Mouse (Mus musculus) spleen, postnatal 14 days (tissue): ENCODE results near the gene Clasp1.
"Not testable (repeated sequence)": the region's sequence is repeated elsewhere in the genome, so short reads cannot be mapped to it uniquely, and the experiment has no call there.

ENCODE experiments used
- DNase-seq, 2 experiments: peaks; one replicate each; pipeline ENCODE4 v3.0.0; 2021 to 2022; ENCODE audit warnings: low spot score in 2 of 2

The Clasp1 gene

GRCm38 (mm10) chr1:118581179-118581578 lies 192.3 kb downstream of the Clasp1 start:
- DNase-seq = no peak

GRCm38 (mm10) chr1:118589721-118590120 lies 200.9 kb downstream of the Clasp1 start:
- DNase-seq = no peak

GRCm38 (mm10) chr1:118592933-118593332 lies 204.1 kb downstream of the Clasp1 start:
- DNase-seq = no peak

GRCm38 (mm10) chr1:118595395-118595794 lies 206.5 kb downstream of the Clasp1 start:
- DNase-seq = no peak

GRCm38 (mm10) chr1:118597475-118598213 lies 208.8 kb downstream of the Clasp1 start:
- DNase-seq = no peak

GRCm38 (mm10) chr1:118598339-118598738 lies 209.5 kb downstream of the Clasp1 start:
- DNase-seq = no peak

- no peak for DNase-seq
Measured at GRCm38 (mm10) chr1:118613631-118614183, 224.8 kb downstream of the Clasp1 start.

GRCm38 (mm10) chr1:118621055-118621454 lies 232.2 kb downstream of the Clasp1 start:
- DNase-seq = not testable (repeated sequence)

GRCm38 (mm10) chr1:118622857-118623256 lies 234.0 kb downstream of the Clasp1 start:
- no peak for DNase-seq

GRCm38 (mm10) chr1:118625461-118625860 lies 236.6 kb downstream of the Clasp1 start:
- no peak for DNase-seq

- DNase-seq = no peak
Measured at GRCm38 (mm10) chr1:118625921-118626320, 237.1 kb downstream of the Clasp1 start.

- no peak for DNase-seq
Measured at GRCm38 (mm10) chr1:118626452-118626851, 237.6 kb downstream of the Clasp1 start.

- peak; percentile 37 to 52 for DNase-seq
Measured at GRCm38 (mm10) chr1:118627781-118628464, 239.1 kb downstream of the Clasp1 start, which contains the start of gene Tfcp2l1. Gene Tfcp2l1 (plus strand): TSS chr1:118627945.

- DNase-seq = no peak
Measured at GRCm38 (mm10) chr1:118633415-118633980, 244.6 kb downstream of the Clasp1 start.

GRCm38 (mm10) chr1:118642296-118642999 lies 253.6 kb downstream of the Clasp1 start:
- DNase-seq = no peak

GRCm38 (mm10) chr1:118643138-118643979 lies 254.5 kb downstream of the Clasp1 start:
- no peak for DNase-seq

- DNase-seq = no peak
Measured at GRCm38 (mm10) chr1:118645701-118646100, 256.8 kb downstream of the Clasp1 start.

GRCm38 (mm10) chr1:118648015-118648414 lies 259.2 kb downstream of the Clasp1 start:
- DNase-seq = no peak

- no peak for DNase-seq
Measured at GRCm38 (mm10) chr1:118649933-118650770, 261.3 kb downstream of the Clasp1 start.

GRCm38 (mm10) chr1:118650771-118651080 lies 261.9 kb downstream of the Clasp1 start:
- DNase-seq = no peak
